Mouse (Mus musculus): Measurements from ENCODE around the gene Cklf. TPM values are rescaled to one million over a fixed set of nuclear protein-coding genes. Genes with fewer than 3 reads are reported as not detected.

Gene Cklf
- total and polyA plus RNA-seq, 3 experiments: 20.7 to 38.8 (median 29.7) TPM

DNA sequence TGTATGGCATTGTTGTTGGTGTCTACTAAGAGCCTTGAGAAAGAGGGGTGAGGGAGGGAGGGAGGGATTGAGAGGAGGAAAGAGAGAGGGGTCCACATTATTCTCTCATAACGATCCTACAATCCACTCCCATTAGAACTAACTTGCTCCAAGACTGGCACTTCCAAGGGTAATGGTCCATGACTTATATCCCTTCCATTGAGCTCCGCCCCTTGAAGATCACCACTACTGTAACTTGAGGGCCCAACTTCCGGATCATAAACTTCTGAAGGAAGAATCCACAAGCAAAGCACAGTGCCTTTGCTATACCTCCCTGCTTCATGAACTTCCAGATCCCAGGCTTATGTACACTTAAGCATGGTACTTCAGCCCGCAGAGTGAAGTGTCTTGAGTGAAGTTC, 48.3 kb upstream of the Cklf start:
- Histone ChIP-seq H3K9ac (ENCODE audit: insufficient read depth, low read depth) (no peak overlapping the region), H3K4me2 (ENCODE audit: insufficient read depth, low read depth, poor library complexity, severe bottlenecking) (no peak overlapping the region), H3K36me3 (replicated peaks in 1 of 2; ENCODE audit: control insufficient read depth in 1 of 2, insufficient read depth in 1 of 2, low read length in 1 of 2) (no peaks in the 10 kb centered on the region), H3K79me2 (replicated peaks; ENCODE audit: control insufficient read depth, extremely low read depth, insufficient read depth, poor library complexity, severe bottlenecking) (no peaks in the 10 kb centered on the region), H3K27ac (ENCODE audit: insufficient read depth, low read depth) (no peak overlapping the region), H3K4me3 (replicated peaks in 1 of 3; ENCODE audit: low read depth in 2 of 3, low read length in 2 of 3, poor library complexity in 1 of 3) (no peak overlapping the region), H3K27me3 (replicated peaks) (peaks cover 83% of the 10 kb centered on the region), H3K9me3 (replicated peaks; ENCODE audit: low read length) (no peaks in the 10 kb centered on the region), H3K4me1 (ENCODE audit: control insufficient read depth in 1 of 2, insufficient read depth in 2 of 2) (peaks cover 6 to 15% of the 10 kb centered on the region in 2 experiments; a peak in 3 of 4 replicates)
- TF ChIP-seq MAFK (IDR thresholded peaks at IDR 0.05; ENCODE audit: insufficient replicate concordance, low read length) (no peak), SMC3 (IDR thresholded peaks at IDR 0.05; ENCODE audit: low read depth, low read length) (no peak), RCOR1 (conservative IDR thresholded peaks at IDR 0.05; ENCODE audit: low read depth, low read length) (no peak), CHD2 (IDR thresholded peaks at IDR 0.05; ENCODE audit: low read length) (no peak), CHD1 (IDR thresholded peaks at IDR 0.05; ENCODE audit: low read depth, low read length) (no peak), MAX (IDR thresholded peaks at IDR 0.05; ENCODE audit: low read length) (no peak), JUND (conservative IDR thresholded peaks at IDR 0.05; ENCODE audit: low read depth, low read length) (no peak)
- dilution Hi-C loops (cut with MboI; ENCODE audit: extremely low pct_ligation_motif_present, extremely low pct_unique_long_range_greater_than_20kb, low sequenced_read_pairs): no loop called here
- in situ Hi-C loops (cut with MboI; ENCODE audit: low pct_ligation_motif_present, low pct_unique_long_range_greater_than_20kb, low sequenced_read_pairs): no loop called here
- no peak for DNase-seq (ENCODE audit: extremely low read depth)

DNA sequence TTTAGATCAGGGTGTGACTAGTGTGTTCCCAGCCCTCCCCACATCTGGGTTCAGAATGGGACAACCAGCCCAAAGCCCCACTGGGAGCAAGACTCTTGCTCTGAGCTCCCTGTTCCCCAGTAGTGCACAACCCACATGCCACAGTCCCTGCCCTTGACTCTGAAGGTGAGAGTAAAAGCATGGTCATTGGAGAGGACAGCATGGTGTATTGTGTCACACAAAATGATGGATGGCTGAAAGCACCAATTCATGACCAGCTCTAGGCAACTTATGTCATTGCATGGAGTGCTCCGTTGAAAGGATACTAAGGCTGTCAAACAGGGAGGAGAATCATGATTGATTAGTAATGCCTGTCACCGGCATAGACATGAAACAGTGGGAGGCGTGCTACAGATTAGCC, 45.4 kb upstream of the Cklf start:
- dilution Hi-C loops (cut with MboI; ENCODE audit: extremely low pct_ligation_motif_present, extremely low pct_unique_long_range_greater_than_20kb, low sequenced_read_pairs): no loop called here
- H3K4me1 ChIP-seq (ENCODE audit: control insufficient read depth in 1 of 2, insufficient read depth in 2 of 2): peaks cover 2 to 3% of the 10 kb centered on the region in 2 experiments; a peak in 3 of 4 replicates
- H3K9me3 ChIP-seq (replicated peaks; ENCODE audit: low read length): no peaks in the 10 kb centered on the region
- H3K4me3 ChIP-seq (replicated peaks in 1 of 3; ENCODE audit: low read depth in 2 of 3, low read length in 2 of 3, poor library complexity in 1 of 3): no peak overlapping the region
- no peak overlapping the region for H3K9ac ChIP-seq (ENCODE audit: insufficient read depth, low read depth)
- no peak overlapping the region for H3K27ac ChIP-seq (ENCODE audit: insufficient read depth, low read depth)
- H3K4me2 ChIP-seq (ENCODE audit: insufficient read depth, low read depth, poor library complexity, severe bottlenecking): no peak overlapping the region
- peaks cover 83% of the 10 kb centered on the region for H3K27me3 ChIP-seq (replicated peaks)
- no peak for DNase-seq (ENCODE audit: extremely low read depth)
- no peaks in the 10 kb centered on the region for H3K36me3 ChIP-seq (replicated peaks in 1 of 2; ENCODE audit: control insufficient read depth in 1 of 2, insufficient read depth in 1 of 2, low read length in 1 of 2)
- in situ Hi-C loops (cut with MboI; ENCODE audit: low pct_ligation_motif_present, low pct_unique_long_range_greater_than_20kb, low sequenced_read_pairs): no loop called here
- TF ChIP-seq SMC3 (IDR thresholded peaks at IDR 0.05; ENCODE audit: low read depth, low read length) (no peak), ZC3H11A (IDR thresholded peaks at IDR 0.05; ENCODE audit: low read depth, low read length) (no peak), TCF12 (IDR thresholded peaks at IDR 0.05; ENCODE audit: low read depth, low read length) (no peak), ZNF384 (IDR thresholded peaks at IDR 0.05; ENCODE audit: low read depth, low read length) (no peak)
- H3K79me2 ChIP-seq (replicated peaks; ENCODE audit: control insufficient read depth, extremely low read depth, insufficient read depth, poor library complexity, severe bottlenecking): no peaks in the 10 kb centered on the region

DNA sequence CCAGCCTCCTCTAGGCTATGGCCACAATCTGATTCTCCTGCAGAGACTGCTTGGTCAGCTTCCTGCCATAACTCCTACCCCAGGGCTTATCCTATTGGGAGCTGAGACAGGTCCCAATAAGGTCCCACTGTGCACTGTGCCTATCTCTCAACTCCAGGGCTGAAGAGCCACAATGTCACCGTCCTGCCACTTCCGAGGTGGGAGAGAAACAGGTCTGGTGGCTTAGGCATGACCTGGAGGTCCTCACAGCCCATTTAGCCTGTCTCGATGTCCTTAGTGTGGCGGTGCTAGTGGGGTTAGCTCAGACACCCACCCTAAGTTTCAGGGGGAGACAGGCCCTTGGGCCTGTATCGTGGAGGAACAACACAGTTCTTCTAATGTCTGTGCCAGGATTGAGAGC, 33.1 kb upstream of the Cklf start:
- dilution Hi-C loops (cut with MboI; ENCODE audit: extremely low pct_ligation_motif_present, extremely low pct_unique_long_range_greater_than_20kb, low sequenced_read_pairs) (no loop called here), in situ Hi-C loops (cut with MboI; ENCODE audit: low pct_ligation_motif_present, low pct_unique_long_range_greater_than_20kb, low sequenced_read_pairs) (no loop called here)
- no peak overlapping the region for H3K27ac ChIP-seq (ENCODE audit: insufficient read depth, low read depth)
- H3K36me3 ChIP-seq (replicated peaks in 1 of 2; ENCODE audit: control insufficient read depth in 1 of 2, insufficient read depth in 1 of 2, low read length in 1 of 2): no peaks in the 10 kb centered on the region
- H3K4me2 ChIP-seq (ENCODE audit: insufficient read depth, low read depth, poor library complexity, severe bottlenecking): no peak overlapping the region
- H3K9me3 ChIP-seq (replicated peaks; ENCODE audit: low read length): no peaks in the 10 kb centered on the region
- no peak for DNase-seq (ENCODE audit: extremely low read depth)
- peaks cover 25% of the 10 kb centered on the region for H3K27me3 ChIP-seq (replicated peaks)
- H3K9ac ChIP-seq (ENCODE audit: insufficient read depth, low read depth): no peak overlapping the region
- H3K4me1 ChIP-seq (ENCODE audit: control insufficient read depth in 1 of 2, insufficient read depth in 2 of 2): peaks cover 0 to 20% of the 10 kb centered on the region in 2 experiments; a peak in 2 of 4 replicates
- no peak overlapping the region for H3K4me3 ChIP-seq (replicated peaks in 1 of 3; ENCODE audit: low read depth in 2 of 3, low read length in 2 of 3, poor library complexity in 1 of 3)
- no peaks in the 10 kb centered on the region for H3K79me2 ChIP-seq (replicated peaks; ENCODE audit: control insufficient read depth, extremely low read depth, insufficient read depth, poor library complexity, severe bottlenecking)
- TF ChIP-seq CHD1 (IDR thresholded peaks at IDR 0.05; ENCODE audit: low read depth, low read length) (no peak), E2F4 (IDR thresholded peaks at IDR 0.05; ENCODE audit: insufficient replicate concordance, low read depth, low read length) (no peak), SMC3 (IDR thresholded peaks at IDR 0.05; ENCODE audit: low read depth, low read length) (no peak), BHLHE40 (IDR thresholded peaks at IDR 0.05; ENCODE audit: low read depth, low read length) (no peak), ZC3H11A (IDR thresholded peaks at IDR 0.05; ENCODE audit: low read depth, low read length) (no peak), USF1 (IDR thresholded peaks at IDR 0.05; ENCODE audit: low read depth, low read length) (no peak), MAFK (IDR thresholded peaks at IDR 0.05; ENCODE audit: insufficient replicate concordance, low read length) (no peak), USF2 (conservative IDR thresholded peaks at IDR 0.05; ENCODE audit: low read depth, low read length) (no peak), MAX (IDR thresholded peaks at IDR 0.05; ENCODE audit: low read length) (no peak), JUND (conservative IDR thresholded peaks at IDR 0.05; ENCODE audit: low read depth, low read length) (no peak), HCFC1 (IDR thresholded peaks at IDR 0.05; ENCODE audit: low read depth, low read length) (no peak), ETS1 (conservative IDR thresholded peaks at IDR 0.05; ENCODE audit: low read depth, low read length) (no peak), NRF1 (IDR thresholded peaks at IDR 0.05; ENCODE audit: low read depth, low read length) (no peak)

Measured in CH12.LX (cell line).